Mouse (Mus musculus) frontal cortex, adult (tissue): ENCODE data around the gene Gm11627.
"Not testable (repeated sequence)": the region's sequence is repeated elsewhere in the genome, so short reads cannot be mapped to it uniquely, and the experiment has no call there.

ENCODE experiments used
- ATAC-seq: cut with Nextera tagmentation; 2 replicates; pipeline ENCODE4 v1.9.2; 2017; ENCODE audit warnings: mild to moderate bottlenecking, moderate library complexity, mixed read lengths; ENCODE audit not compliant: low TSS enrichment

Gene Gm11627

DNA sequence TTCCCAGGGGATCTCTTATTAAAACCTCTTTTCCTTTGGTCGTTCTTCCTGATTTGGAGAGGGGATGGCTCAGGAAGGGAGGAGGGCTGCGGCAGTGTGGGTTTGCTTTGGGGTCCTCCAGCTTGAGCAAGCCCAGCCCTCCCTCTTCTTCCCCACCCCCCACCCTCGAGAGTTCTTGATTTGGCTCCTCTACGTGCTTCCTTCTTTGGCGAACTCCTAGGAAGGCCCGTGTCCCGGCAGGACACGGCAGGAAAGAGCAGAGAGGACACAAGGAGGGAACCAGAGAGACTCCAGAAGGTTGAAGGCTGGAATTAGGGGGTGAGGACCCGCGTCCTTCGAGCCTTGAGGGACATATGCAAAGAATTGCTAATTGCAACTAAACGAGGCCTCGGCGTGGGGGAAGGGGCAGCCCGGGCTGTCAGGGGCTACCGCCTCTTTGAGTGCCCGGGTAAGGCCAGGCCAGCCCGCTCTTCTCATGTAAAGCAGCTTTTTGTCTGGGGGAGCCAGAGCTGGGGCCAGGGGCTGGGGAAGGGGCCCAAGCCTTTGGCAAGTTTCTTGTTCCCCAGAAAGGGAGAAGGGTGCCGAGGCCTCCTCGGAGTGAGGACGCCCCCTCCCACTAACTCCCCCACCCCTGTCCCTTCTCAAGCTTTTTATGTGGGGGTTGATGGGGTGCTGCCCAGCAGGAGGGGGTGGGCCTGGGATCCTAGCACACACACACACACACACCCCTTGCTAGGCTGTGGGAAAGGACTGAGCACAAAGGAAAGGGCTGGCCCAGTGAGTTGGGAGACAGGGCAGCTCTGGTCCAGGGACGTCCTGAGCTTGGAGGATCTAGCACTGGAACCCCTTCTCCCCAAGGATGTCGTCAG lies at the start of gene Gm11627:
Gm11627 (minus strand) TSS at position 297 of the 869 bp plus-strand sequence.
- no peak; the same call in 1 of the 2 replicates for ATAC-seq

DNA sequence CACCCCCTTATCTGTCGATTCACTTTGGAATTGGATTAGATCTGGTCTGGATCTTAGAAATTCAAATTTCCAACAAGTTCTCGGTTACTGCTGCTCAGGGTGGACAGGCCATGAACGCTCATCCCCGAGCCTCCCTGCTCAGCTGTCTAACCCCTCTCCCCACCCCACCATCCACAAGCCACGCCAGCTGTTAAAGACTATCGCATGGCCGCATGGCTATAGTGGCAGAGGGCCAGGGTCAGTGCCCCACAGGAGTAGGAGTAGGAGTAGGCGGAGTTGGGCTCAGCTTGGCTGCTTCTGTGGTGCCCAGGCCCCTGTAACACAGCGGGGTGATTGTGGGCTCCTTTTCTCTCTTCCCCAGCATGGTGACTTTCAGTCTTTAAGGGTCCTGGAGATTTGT lies 49.3 kb upstream of the Gm11627 start:
- ATAC-seq = no peak

DNA sequence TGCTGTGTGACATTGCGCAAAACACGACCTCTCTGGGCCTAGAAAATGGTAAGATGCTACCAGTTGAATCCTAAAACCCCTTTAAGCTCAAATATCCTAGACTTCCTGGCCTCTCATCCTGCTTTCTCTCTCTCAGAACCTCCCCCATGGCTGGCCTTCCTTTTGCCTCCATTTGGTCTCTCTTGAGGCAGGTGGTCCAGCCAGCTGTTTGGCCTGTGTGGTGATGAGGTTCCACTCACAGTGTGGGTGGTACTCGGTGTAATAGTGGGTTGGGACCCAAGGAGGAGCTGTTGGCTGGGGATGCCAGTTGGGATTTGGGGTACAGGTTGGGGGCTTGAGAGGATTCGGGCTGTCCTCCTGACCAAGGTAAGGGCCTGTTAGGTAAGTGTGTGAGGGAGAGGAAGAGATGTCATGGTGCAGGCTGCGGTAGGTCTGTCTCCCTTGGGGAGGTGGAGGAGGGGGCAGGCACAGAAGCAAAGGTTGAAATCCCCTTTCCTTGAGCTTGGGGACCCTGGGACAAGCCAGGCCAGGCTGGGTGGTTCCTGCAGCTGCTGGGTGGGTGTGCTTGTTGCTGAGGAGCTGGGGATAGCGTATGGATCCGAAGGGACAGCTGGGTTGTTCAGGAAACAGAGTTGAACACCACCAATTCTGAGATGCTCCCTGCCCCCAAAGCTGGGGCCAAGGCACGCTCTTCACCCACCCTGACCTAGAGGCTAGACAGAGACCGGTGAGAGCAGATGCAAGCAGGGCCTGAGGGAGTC lies 48.1 kb upstream of the Gm11627 start:
- no peak for ATAC-seq

DNA sequence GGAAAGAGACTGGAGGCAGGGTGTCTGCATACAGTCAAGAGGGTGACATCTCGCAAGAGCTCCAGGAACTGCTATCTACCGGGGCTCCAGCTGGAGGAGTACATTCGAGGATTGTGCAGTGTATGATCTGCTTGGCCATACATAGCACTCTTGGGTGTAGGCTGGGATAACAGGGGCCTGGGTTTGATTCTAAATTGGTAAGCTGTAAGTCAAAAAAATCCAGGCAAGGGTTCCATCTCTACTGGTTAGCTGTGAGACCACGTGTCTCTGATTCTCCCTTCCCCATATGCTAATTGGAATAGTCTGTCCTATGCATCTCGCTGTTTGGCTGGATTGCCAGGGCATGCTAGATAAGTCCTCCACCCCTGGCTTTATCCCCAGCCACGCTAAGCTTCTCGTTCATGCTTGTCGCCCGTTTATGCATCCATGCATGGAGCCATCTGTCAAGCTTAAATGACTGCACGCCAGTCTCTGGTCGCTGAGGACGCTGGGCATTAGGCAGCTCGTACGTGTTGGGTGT lies 45.7 kb upstream of the Gm11627 start:
- ATAC-seq = peak; percentile 23; the same call in 1 of the 2 replicates

DNA sequence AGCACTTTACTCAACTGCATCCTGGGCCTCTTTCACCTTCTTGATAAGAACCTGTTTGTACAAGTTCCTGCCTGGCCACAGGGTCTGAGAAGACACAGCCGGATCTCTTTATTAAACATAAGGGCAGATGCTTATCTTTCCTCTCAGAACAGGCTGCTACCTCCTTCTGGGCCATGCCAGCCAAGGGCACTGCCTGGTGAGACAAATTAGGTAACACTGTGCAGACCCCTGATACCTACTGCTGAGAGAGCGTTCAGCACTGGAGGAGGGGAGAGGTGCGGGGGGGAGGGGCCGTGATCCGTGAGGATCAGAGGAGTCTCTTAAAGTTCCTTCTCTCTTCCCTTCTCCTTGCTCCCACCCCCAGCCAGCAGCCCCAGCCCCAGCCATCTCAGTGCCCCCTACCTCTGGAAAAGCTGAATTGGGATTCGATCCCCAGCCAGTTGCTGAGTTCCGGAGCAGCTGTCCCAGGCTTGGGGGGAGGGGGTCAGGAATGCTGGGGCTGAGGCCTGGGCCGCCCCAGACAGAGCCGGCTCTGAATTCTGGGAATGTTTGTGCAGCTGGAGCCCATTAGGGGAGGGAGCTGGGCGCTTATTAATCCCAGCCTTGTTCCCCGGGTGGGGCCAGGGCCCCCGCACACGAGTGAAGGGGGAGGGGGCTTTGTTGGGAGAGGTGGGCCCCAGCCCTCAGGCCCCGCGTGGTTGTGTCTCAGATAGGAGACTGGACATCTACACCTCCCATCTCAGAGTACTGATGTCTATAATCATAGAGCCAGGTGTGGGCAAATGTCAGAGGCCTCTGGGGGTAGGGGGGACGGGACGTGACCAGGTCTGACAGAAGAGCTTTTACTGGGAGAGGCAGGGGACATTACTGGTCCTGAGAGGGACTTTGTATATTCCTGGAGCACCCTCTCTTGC lies 44.9 kb upstream of the Gm11627 start:
- ATAC-seq = no peak

DNA sequence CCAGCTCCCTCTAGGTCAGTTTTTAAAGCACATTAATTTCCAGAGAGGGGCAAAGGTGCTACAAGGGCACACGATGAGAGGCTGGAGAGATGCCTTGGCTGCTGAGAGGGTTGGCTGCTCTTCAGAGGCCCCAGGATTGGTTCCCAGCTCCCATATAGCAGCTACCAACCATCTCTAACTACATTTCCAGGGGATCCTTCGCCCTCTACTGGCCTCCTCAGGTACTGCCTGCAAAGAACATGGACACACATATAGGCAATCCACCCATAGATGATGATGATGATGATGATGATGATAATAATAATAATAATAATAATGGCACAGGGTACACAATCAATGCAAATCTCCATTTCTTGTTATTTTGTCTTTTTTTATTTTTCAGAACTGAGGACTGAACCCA lies 40.2 kb upstream of the Gm11627 start:
- no peak for ATAC-seq

DNA sequence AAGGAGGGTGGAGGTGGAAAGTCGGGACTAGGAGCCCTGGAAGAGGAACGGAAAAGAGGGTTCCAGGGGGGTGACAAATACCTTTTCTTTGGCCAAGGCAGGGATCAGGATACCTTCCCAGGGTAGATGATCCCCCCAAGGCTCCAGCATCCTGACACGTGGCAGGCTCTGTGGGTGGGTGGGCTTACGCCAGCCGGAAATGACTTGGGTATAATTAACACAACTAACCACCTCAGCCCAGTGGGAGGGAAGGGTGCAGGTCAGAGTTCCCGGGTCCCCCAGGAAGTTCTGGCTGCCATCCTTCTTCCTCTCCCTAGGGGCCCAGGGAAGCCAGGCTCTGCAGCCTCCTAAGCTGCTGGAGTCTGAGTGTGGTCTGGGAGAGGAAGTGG lies 32.0 kb upstream of the Gm11627 start:
- no peak for ATAC-seq

DNA sequence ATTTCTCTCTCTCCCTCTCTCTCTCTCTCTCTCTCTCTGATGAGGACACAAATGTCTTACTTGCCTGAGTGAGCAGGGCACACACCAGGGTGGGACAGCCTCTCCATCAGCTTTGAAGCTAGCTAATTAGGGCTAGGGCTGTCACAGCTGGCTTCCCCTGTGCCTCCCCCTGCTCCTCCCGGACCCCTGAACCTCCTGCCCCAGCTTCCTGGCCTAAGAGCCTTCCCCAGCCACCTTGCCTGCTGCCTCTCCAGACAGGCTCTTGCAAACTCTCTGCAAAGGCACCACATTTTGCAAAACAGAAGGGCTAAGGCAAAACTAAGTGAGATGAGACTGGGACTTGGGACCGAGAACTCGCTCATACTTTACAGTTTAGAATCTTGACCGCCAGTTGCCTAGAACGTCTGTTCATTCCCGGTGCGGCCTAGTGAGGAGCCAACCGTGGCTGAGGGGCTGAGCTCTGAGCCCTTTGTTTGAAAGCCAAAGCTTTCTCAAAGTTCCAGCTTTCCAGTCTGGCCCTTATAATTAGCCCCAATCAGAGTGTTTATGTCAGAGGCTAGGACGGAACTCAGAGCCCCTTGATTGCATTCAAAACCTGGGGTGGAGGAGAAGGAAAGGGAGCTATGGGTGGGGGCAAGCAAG lies 31.5 kb upstream of the Gm11627 start:
- ATAC-seq = no peak

DNA sequence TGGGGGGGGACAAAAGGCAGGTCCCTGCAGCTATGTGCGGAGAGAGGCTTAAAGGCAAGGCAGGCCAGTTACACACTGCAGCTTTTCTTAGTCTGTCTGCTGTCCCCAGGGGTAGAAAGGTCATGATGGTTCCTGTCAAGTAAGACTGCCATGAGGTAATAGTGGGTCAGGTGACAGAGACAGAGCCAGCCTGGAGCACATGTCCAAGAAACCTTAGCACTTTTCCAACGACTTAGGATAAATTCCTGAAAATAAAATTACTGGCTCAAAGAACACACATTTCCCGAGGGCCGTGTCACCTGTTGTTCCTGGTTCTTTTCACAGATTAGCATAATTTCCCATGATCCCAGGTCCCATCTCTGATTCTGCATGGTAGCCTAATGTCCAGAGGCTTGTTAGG lies 31.0 kb upstream of the Gm11627 start:
- no peak for ATAC-seq

DNA sequence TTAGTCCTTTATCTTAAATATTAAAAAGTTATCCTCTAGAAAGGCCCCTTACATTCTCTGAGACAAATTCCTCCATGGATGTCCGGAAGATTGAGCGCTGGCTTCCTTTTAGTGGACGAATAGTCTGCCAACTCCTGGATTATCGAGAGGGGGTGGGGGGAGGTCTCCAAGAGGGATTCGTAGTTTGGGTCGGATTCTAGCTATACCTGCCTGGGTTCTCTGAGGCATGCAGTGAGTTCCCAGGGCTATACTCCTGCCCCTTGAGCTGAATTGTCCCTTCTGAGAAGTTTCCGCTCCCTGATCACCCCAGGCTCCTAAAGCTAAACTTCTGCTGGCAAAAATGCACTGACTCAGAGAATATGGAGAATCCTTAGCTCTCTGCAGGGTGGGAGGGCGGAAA lies 30.2 kb upstream of the Gm11627 start:
- ATAC-seq = no peak

DNA sequence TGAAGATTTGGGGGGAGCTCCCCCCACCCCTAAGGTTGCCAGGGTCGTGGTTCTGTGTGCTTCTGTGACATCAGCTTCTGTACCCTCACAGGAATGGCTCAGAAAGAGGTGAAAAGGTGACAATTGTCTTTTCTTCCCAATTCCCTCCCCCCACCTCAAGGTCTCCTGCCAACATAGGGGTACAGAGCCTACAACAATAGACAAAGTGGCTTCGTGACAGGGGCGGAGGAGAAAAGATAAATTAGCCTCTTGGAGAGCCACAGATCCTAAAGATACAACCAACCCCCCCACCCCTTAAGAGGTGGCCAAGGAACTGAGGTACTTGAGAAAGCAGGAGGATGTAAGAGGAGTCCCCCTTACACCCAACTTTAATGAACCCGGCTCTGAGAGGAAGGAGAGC lies 29.4 kb upstream of the Gm11627 start:
- no peak for ATAC-seq

DNA sequence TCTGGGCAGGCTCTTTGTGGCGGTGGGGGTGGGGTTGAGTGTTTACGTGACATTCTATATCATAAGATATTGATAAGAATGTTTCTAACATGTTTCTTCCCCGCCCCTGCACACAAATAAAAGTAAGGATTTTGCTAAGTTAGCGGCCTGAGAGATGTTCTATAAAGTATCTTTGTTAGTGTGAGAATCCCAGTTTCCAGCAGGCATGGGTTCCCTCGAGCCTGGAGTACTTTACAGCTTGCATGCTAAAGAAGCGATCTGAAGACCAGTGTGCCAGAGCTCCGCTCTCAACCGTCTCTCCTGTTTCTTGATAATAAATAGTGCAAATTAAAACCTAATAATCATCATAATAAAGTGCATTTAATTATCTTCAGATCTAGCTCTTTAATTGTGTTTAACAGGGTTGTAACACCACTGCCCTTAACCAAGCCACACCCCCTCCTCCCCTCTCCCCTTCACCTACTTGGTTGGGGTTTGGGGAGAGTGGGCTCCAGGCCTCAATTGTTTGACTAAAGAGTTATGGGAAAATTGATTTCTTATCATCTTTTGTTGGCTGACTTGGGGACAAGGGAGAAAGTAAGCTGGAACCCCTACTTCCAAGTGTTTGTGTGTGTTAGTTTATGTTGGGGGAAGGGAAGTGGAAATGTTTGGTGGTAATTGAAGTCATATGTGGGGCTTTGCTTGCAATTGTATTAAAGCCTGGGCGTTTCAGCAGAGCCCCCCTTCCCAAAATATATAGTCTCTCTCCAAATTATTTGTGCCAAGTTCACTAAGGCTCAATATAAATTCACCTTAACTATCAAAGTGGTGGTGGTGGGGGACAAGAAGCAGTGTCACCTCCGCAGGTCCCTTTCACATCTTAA lies 28.7 kb upstream of the Gm11627 start:
- no peak for ATAC-seq

DNA sequence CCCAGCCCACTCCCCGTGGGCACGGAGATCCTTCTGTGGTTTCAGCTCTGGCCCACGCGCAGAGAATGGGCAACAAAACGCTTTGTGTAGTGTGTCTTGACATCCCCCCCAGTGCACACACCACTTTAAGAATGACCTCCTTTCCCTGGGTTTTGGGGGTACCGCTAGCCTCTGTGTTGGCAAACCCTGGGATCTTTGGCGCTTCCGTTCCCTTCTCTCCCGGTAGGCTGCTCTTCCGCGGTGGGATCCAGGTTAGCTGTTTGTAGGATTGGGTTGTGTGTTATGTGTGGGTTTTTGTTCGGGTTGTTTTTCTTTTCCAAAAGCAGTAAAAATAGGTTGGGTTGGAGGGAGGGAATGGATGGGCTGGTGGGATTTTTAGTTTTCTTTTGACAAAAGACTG lies 27.9 kb upstream of the Gm11627 start:
- not testable (repeated sequence) for ATAC-seq

DNA sequence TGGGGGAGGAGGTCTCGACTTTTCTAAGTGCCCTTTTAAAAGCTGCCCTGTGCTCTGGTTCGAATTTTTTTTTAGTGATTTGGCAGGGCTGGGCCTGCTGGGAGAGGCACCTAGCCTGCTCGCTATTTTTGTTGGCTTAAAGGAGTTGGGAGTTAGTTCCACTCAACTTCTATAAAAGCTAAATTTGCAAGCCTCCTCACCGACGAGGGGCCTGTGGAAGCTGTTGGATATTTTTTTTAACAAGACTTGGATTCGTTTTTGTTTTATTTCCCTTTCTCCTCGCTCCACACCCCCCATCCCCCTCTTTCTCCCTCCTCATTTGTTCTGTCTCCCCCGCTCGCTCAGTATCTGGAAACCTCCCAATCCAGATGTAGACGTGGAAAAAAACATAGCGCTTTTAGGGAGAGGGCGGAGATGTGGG lies 27.5 kb upstream of the Gm11627 start:
- no peak for ATAC-seq

DNA sequence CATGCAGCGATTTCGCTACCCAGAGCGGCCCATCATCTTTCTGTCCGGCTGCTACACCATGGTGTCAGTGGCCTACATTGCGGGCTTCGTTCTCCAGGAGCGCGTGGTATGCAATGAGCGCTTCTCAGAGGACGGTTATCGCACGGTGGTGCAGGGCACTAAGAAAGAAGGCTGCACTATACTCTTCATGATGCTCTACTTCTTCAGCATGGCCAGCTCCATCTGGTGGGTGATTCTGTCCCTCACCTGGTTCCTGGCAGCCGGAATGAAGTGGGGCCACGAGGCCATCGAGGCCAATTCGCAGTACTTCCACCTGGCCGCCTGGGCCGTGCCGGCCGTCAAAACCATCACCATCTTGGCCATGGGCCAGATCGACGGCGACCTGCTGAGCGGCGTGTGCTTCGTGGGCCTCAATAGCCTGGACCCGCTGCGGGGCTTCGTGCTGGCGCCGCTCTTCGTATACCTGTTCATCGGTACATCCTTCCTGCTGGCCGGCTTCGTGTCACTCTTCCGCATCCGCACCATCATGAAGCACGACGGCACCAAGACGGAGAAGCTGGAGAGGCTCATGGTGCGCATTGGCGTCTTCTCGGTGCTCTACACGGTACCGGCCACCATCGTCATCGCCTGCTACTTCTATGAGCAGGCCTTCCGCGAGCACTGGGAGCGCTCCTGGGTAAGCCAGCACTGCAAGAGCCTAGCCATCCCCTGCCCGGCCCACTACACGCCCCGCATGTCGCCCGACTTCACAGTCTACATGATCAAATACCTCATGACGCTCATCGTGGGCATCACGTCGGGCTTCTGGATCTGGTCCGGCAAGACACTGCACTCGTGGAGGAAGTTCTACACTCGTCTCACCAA lies 26.5 kb upstream of the Gm11627 start:
- ATAC-seq = no peak

DNA sequence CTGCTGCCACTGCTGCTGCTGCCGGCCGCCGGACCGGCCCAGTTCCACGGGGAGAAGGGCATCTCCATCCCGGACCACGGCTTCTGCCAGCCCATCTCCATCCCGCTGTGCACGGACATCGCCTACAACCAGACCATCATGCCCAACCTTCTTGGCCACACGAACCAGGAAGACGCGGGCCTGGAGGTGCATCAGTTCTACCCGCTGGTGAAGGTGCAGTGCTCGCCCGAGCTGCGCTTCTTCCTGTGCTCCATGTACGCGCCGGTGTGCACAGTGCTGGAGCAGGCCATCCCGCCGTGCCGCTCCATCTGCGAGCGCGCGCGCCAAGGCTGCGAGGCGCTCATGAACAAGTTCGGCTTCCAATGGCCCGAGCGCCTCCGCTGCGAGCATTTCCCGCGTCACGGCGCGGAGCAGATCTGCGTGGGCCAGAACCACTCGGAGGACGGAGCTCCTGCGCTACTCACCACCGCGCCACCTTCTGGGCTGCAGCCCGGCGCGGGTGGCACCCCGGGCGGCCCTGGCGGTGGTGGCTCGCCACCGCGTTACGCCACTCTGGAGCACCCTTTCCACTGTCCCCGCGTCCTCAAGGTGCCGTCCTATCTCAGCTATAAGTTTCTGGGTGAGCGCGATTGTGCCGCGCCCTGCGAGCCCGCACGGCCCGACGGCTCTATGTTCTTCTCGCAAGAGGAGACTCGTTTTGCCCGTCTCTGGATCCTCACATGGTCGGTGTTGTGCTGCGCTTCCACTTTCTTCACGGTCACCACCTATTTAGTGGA lies 25.7 kb upstream of the Gm11627 start:
- peak; percentile 34; the same call in 1 of the 2 replicates for ATAC-seq

DNA sequence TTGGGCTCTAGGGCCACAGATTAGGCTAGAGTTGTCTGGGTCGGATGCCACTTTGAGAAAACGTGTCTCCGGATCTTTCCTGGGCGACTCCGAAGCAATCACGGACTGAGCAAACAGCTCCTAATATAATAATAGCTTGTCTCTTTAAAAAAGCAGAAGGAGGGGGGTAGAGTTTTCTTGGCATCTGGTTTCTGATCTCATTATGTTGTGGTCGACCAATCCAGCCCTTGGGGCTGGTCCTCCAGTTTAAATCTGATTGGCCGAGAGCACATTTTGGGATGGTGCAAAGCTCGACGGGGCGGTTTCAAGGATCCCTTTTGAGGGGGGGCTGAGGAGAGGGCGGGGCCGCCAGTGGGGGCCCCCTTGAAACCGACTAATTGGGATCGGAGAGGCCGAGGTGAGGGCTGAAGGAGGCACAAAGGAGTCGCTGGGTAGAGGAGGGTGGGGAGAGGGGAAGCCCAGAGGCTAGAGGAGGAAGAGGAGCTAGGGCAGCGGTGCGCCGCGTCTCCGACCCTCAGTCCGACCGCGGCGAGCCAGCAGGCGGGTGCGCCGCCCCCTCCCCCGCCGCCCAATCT lies 24.8 kb upstream of the Gm11627 start, which contains the start of gene Fzd2:
Fzd2 (plus strand) TSS at position 387 of the 575 bp plus-strand sequence.
- peak; percentile 88 for ATAC-seq

DNA sequence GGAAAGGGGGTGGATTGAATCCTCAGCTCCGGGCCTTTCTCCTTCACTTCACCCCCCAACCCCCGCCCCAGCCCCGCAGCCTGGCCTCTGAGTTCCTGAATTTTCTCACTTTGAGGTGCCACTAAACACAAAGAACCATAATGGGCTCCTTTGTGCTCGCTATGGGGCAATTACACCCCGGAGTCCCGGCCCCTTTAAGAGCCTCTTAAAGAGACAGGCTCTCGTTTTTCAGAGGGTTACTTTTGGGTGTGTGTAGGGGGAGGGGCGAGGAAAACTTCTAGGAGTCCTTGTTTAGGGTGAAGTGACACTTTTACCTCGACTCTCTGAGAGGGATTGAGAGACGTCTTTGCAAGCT lies 24.2 kb upstream of the Gm11627 start:
- ATAC-seq = no peak
